Mouse (Mus musculus): ENCODE measurements around the gene Fam20a.

Gene Fam20a

GRCm38 (mm10) chr11:109717448-109717847 is 4.6 kb downstream of the Fam20a start:
- no peak for ATAC-seq (ENCODE audit: insufficient number of reproducible peaks, low FRiP score, low TSS enrichment)

- no peak for ATAC-seq (ENCODE audit: insufficient number of reproducible peaks, low FRiP score, low TSS enrichment)
Observed at GRCm38 (mm10) chr11:109716981-109717380, 5.1 kb downstream of the Fam20a start.

GRCm38 (mm10) chr11:109715311-109715781 is 6.7 kb downstream of the Fam20a start:
- ATAC-seq (ENCODE audit: insufficient number of reproducible peaks, low FRiP score, low TSS enrichment), result no peak

- ATAC-seq (ENCODE audit: insufficient number of reproducible peaks, low FRiP score, low TSS enrichment), result no peak
Observed at GRCm38 (mm10) chr11:109714341-109715247, 7.5 kb downstream of the Fam20a start.

- no peak for ATAC-seq (ENCODE audit: insufficient number of reproducible peaks, low FRiP score, low TSS enrichment)
Observed at GRCm38 (mm10) chr11:109709501-109709900, 12.6 kb downstream of the Fam20a start.

GRCm38 (mm10) chr11:109708786-109709185 is 13.3 kb downstream of the Fam20a start:
- ATAC-seq (ENCODE audit: insufficient number of reproducible peaks, low FRiP score, low TSS enrichment), result no peak

- no peak for ATAC-seq (ENCODE audit: insufficient number of reproducible peaks, low FRiP score, low TSS enrichment)
Observed at GRCm38 (mm10) chr11:109707442-109707841, 14.6 kb downstream of the Fam20a start.

GRCm38 (mm10) chr11:109706586-109706985 is 15.5 kb downstream of the Fam20a start:
- ATAC-seq (ENCODE audit: insufficient number of reproducible peaks, low FRiP score, low TSS enrichment), result no peak

GRCm38 (mm10) chr11:109706055-109706412 is 16.0 kb downstream of the Fam20a start:
- no peak for ATAC-seq (ENCODE audit: insufficient number of reproducible peaks, low FRiP score, low TSS enrichment)

- no peak for ATAC-seq (ENCODE audit: insufficient number of reproducible peaks, low FRiP score, low TSS enrichment)
Observed at GRCm38 (mm10) chr11:109705336-109706054, 16.6 kb downstream of the Fam20a start.

GRCm38 (mm10) chr11:109704311-109705205 is 17.5 kb downstream of the Fam20a start:
- ATAC-seq (ENCODE audit: insufficient number of reproducible peaks, low FRiP score, low TSS enrichment), result no peak

GRCm38 (mm10) chr11:109703845-109704244 is 18.2 kb downstream of the Fam20a start:
- ATAC-seq (ENCODE audit: insufficient number of reproducible peaks, low FRiP score, low TSS enrichment), result no peak

GRCm38 (mm10) chr11:109702031-109702815 is 19.9 kb downstream of the Fam20a start:
- no peak for ATAC-seq (ENCODE audit: insufficient number of reproducible peaks, low FRiP score, low TSS enrichment)

- no peak for ATAC-seq (ENCODE audit: insufficient number of reproducible peaks, low FRiP score, low TSS enrichment)
Observed at GRCm38 (mm10) chr11:109700761-109701160, 21.3 kb downstream of the Fam20a start.

- ATAC-seq (ENCODE audit: insufficient number of reproducible peaks, low FRiP score, low TSS enrichment), result no peak
Observed at GRCm38 (mm10) chr11:109699784-109700183, 22.3 kb downstream of the Fam20a start.

GRCm38 (mm10) chr11:109698740-109699139 is 23.3 kb downstream of the Fam20a start:
- ATAC-seq (ENCODE audit: insufficient number of reproducible peaks, low FRiP score, low TSS enrichment), result no peak

GRCm38 (mm10) chr11:109697089-109697643 is 24.9 kb downstream of the Fam20a start:
- no peak for ATAC-seq (ENCODE audit: insufficient number of reproducible peaks, low FRiP score, low TSS enrichment)

GRCm38 (mm10) chr11:109696519-109696918 is 25.6 kb downstream of the Fam20a start:
- no peak for ATAC-seq (ENCODE audit: insufficient number of reproducible peaks, low FRiP score, low TSS enrichment)

- no peak for ATAC-seq (ENCODE audit: insufficient number of reproducible peaks, low FRiP score, low TSS enrichment)
Observed at GRCm38 (mm10) chr11:109692737-109693136, 29.3 kb downstream of the Fam20a start.
